Comparison of ENCODE assay signal across 12 mouse cellular contexts in genomic region chr11:3566018-3566417, GRCm38 (mm10). TPM values are rescaled to one million over a fixed set of nuclear protein-coding genes. Genes with fewer than 3 reads are reported as not detected.
DNase-seq lines count a peak whose midpoint lies in the region; ATAC-seq and TF ChIP-seq lines count a peak whose summit lies in the region.
"Had no signal": no experiment of that assay in that cellular context is flagged by ENCODE, and none has a peak within 500 bp of the region (broad histone marks: within the 10 kb centered on the region; RNA-seq: fewer than 3 reads in every experiment).

No protein-coding gene starts in this region.

- H3K4me1 ChIP-seq in hindbrain, postnatal 0 days (ENCODE audit: insufficient read depth, low read length) = no peaks in the 10 kb centered on the region
- no peaks in the 10 kb centered on the region for H3K4me1 ChIP-seq in hindbrain, embryonic 13.5 days (replicated peaks)
- no peaks in the 10 kb centered on the region for H3K4me1 ChIP-seq in liver, embryonic 12.5 days
- peaks cover 17% of the 10 kb centered on the region; the same call in 1 of the 2 replicates for H3K4me1 ChIP-seq in kidney, embryonic 14.5 days (ENCODE audit: control insufficient read depth, insufficient read depth, low read length)
- H3K4me1 ChIP-seq: neural tube, embryonic 13.5 days had no signal

- no peak overlapping the region for H3K4me2 ChIP-seq in hindbrain, postnatal 0 days (ENCODE audit: low read depth, low read length)
- H3K4me2 ChIP-seq in hindbrain, embryonic 13.5 days = no peak overlapping the region
- no peak overlapping the region for H3K4me2 ChIP-seq in liver, embryonic 12.5 days
- H3K4me2 ChIP-seq in kidney, embryonic 14.5 days (replicated peaks; ENCODE audit: low read depth, low read length) = no peak overlapping the region
- H3K4me2 ChIP-seq: heart, embryonic 12.5 days; neural tube, embryonic 13.5 days had no signal

- H3K9me3 ChIP-seq in hindbrain, postnatal 0 days (ENCODE audit: low read length) = no peaks in the 10 kb centered on the region
- H3K9me3 ChIP-seq in hindbrain, embryonic 13.5 days = no peaks in the 10 kb centered on the region
- H3K9me3 ChIP-seq in liver, embryonic 12.5 days (replicated peaks) = no peaks in the 10 kb centered on the region
- no peaks in the 10 kb centered on the region for H3K9me3 ChIP-seq in kidney, embryonic 14.5 days (ENCODE audit: control insufficient read depth, low read length)
- H3K9me3 ChIP-seq: heart, embryonic 12.5 days; neural tube, embryonic 13.5 days had no signal

- 73% methylated on average over 4 of the region's 4 CpGs for WGBS in hindbrain, postnatal 0 days
- 85% methylated on average over 4 of the region's 4 CpGs for WGBS in hindbrain, embryonic 13.5 days
- WGBS in liver, embryonic 12.5 days (ENCODE audit: insufficient replicate concordance) = 76% methylated on average over 4 of the region's 4 CpGs
- 69% methylated on average over 4 of the region's 4 CpGs for WGBS in kidney, embryonic 14.5 days

- intact Hi-C loops in left cerebral cortex, postnatal 25 days (cut with DNase I) = no loop called here

- 0 out of 2 replicates have a peak, but pooled peaks have one; percentile 35 for ATAC-seq in hindbrain, postnatal 0 days
- ATAC-seq in hindbrain, embryonic 13.5 days (ENCODE audit: low FRiP score) = no peak
- ATAC-seq in liver, embryonic 12.5 days = peak; percentile 72
- ATAC-seq in kidney, embryonic 14.5 days (ENCODE audit: low FRiP score, low TSS enrichment) = no peak

- H3K9ac ChIP-seq in hindbrain, postnatal 0 days (replicated peaks; ENCODE audit: low read length) = no peak overlapping the region
- H3K9ac ChIP-seq in hindbrain, embryonic 13.5 days = no peak overlapping the region
- no peak overlapping the region for H3K9ac ChIP-seq in liver, embryonic 12.5 days
- no peak overlapping the region; the same call in 1 of the 2 replicates for H3K9ac ChIP-seq in kidney, embryonic 14.5 days (ENCODE audit: low read depth, low read length)
- H3K9ac ChIP-seq: heart, embryonic 12.5 days; neural tube, embryonic 13.5 days had no signal

- H3K27me3 ChIP-seq in hindbrain, postnatal 0 days (ENCODE audit: insufficient read depth, low read length) = no peaks in the 10 kb centered on the region
- H3K27me3 ChIP-seq in hindbrain, embryonic 13.5 days = no peaks in the 10 kb centered on the region
- no peaks in the 10 kb centered on the region for H3K27me3 ChIP-seq in liver, embryonic 12.5 days (replicated peaks)
- no peaks in the 10 kb centered on the region for H3K27me3 ChIP-seq in kidney, embryonic 14.5 days (ENCODE audit: control insufficient read depth, insufficient read depth, low read length)
- H3K27me3 ChIP-seq: heart, embryonic 12.5 days; neural tube, embryonic 13.5 days had no signal

- no peak overlapping the region for H3K4me3 ChIP-seq in hindbrain, postnatal 0 days (ENCODE audit: low read length)
- no peak overlapping the region for H3K4me3 ChIP-seq in hindbrain, embryonic 13.5 days
- H3K4me3 ChIP-seq in liver, embryonic 12.5 days = no peak overlapping the region
- H3K4me3 ChIP-seq in kidney, embryonic 14.5 days (ENCODE audit: low read length) = no peak overlapping the region
- H3K4me3 ChIP-seq: heart, embryonic 12.5 days; neural tube, embryonic 13.5 days had no signal

- peak; percentile 11 for DNase-seq in hindbrain, postnatal 0 days (ENCODE audit: low spot score)
- DNase-seq in Muller cell, postnatal 12 days (ENCODE audit: inconsistent ontology term) = peak; percentile 16
- DNase-seq in lung, postnatal 25 days (ENCODE audit: low spot score) = peak; percentile 66
- no peak for DNase-seq in left cerebral cortex, postnatal 25 days (ENCODE audit: low spot score in 2 of 2)
- no peak for DNase-seq in cerebellum, adult 8-10 months
- DNase-seq: cerebellum, postnatal 36 days; right cerebral cortex, postnatal 25 days had no signal

- no peak overlapping the region for H3K27ac ChIP-seq in hindbrain, postnatal 0 days
- H3K27ac ChIP-seq in hindbrain, embryonic 13.5 days = no peak overlapping the region
- H3K27ac ChIP-seq in liver, embryonic 12.5 days = no peak overlapping the region
- H3K27ac ChIP-seq in kidney, embryonic 14.5 days (ENCODE audit: low read depth, low read length) = no peak overlapping the region
- H3K27ac ChIP-seq: neural tube, embryonic 13.5 days had no signal

- no peaks in the 10 kb centered on the region for H3K36me3 ChIP-seq in hindbrain, postnatal 0 days (ENCODE audit: insufficient read depth, low read length)
- H3K36me3 ChIP-seq in hindbrain, embryonic 13.5 days = no peaks in the 10 kb centered on the region
- H3K36me3 ChIP-seq in liver, embryonic 12.5 days = no peaks in the 10 kb centered on the region
- no peaks in the 10 kb centered on the region for H3K36me3 ChIP-seq in kidney, embryonic 14.5 days (ENCODE audit: control insufficient read depth, insufficient read depth, low read length)
- H3K36me3 ChIP-seq: heart, embryonic 12.5 days; neural tube, embryonic 13.5 days had no signal

- no peak for TF ChIP-seq CTCF in hindbrain, postnatal 0 days (IDR thresholded peaks at IDR 0.05; ENCODE audit: low read depth)

RNA-seq across cellular contexts. Expression of gene Smtn, which starts 25.6 kb away (rescaled TPM):
- 7.7 and 10.0 TPM in 2 replicates for total RNA-seq in hindbrain, postnatal 0 days (2014; rRNA removed)
- 10.7 and 12.8 TPM in 2 replicates for polyA plus RNA-seq in hindbrain, postnatal 0 days (2015; fragmentation: Nextera tagmentation; extraction: Ambion mirVana)
- 16.7 and 17.7 TPM in 2 replicates for polyA plus RNA-seq in hindbrain, embryonic 13.5 days (2015; fragmentation: Nextera tagmentation; extraction: Ambion mirVana)
- 16.9 and 18.2 TPM in 2 replicates for polyA plus RNA-seq in liver, embryonic 12.5 days (2016; fragmentation: Nextera tagmentation; extraction: Ambion mirVana)
- 1 to 10 TPM; 6.6 to 8.5 TPM for total RNA-seq in left cerebral cortex, postnatal 25 days (2021)
- polyA plus RNA-seq in kidney, embryonic 14.5 days (2014; fragmentation: Nextera tagmentation; extraction: Ambion mirVana) = 51.8 and 70.7 TPM in 2 replicates

RNA-seq across cellular contexts. Expression of gene Selenom, which starts 51.5 kb away (rescaled TPM):
- total RNA-seq in hindbrain, postnatal 0 days (2014; rRNA removed) = 321 and 384 TPM in 2 replicates
- polyA plus RNA-seq in hindbrain, postnatal 0 days (2015; fragmentation: Nextera tagmentation; extraction: Ambion mirVana) = 359 and 389 TPM in 2 replicates
- polyA plus RNA-seq in hindbrain, embryonic 13.5 days (2015; fragmentation: Nextera tagmentation; extraction: Ambion mirVana) = 55.8 and 58.4 TPM in 2 replicates
- 18.4 and 19.6 TPM in 2 replicates for polyA plus RNA-seq in liver, embryonic 12.5 days (2016; fragmentation: Nextera tagmentation; extraction: Ambion mirVana)
- total RNA-seq in left cerebral cortex, postnatal 25 days (2021) = 100 to 1,000 TPM; 142 to 145 TPM
- polyA plus RNA-seq in kidney, embryonic 14.5 days (2014; fragmentation: Nextera tagmentation; extraction: Ambion mirVana) = 82.1 and 107 TPM in 2 replicates

Comparison
In these comparisons a context has a peak if more than half of its experiments do, and no peak if none do; other contexts are left out.
1. ATAC-seq: peak in hindbrain, postnatal 0 days (single experiment) and liver, embryonic 12.5 days (single experiment); none in hindbrain, embryonic 13.5 days (single experiment) and kidney, embryonic 14.5 days (single experiment).
2. DNase-seq: peak in hindbrain, postnatal 0 days (single experiment), Muller cell, postnatal 12 days (single experiment) and lung, postnatal 25 days (single experiment); none in left cerebral cortex, postnatal 25 days (0 of 2) and cerebellum, adult 8-10 months (single experiment).